Mouse (Mus musculus) c-Kit-negative CD71-positive TER-119-positive erythroid progenitor cells, embryonic 14.5 days (primary cell): Measurements from ENCODE around the gene Chn2.

ENCODE experiments used
- DNase-seq: peaks from one replicate; pipeline ENCODE4 v3.0.0-alpha.2; 2013; ENCODE audit warnings: low read depth, low spot score

The Chn2 gene

DNA sequence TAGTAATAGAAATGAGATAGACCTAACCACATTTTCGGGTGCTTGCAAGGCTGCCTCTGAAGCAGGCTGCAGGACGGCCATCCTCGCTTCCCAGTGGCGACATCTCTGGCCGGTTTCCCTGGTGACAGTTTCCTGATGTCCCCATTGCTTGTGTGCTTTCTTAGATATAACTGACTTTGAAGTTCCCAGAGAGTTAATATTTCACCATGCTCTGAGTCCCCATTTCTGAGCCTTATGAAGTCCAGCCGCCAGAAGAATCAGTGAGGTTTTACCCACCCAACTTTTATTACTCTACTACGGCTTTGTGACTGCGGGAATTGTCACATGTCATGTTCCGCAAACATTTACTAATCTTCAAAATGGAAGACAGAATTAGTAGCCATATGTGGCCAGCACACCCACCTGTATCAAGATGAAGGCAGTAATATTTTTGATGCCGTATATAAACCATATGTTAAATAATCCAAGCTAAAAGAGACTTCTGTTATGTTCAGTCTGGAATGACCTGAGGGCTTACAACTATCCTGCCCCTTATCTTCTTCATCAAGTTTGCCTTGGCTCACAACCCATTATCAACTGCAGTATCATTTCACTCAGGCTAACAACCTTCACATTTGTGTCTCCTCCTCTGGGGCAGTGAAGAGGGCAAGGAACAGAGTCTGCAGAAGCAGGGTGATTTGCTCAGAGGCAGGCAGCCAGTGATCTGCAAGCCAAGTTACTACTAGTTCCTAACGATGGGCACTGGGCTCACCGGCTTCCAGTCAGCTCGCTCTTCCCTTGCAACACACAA lies 192.6 kb downstream of the Chn2 start:
- DNase-seq: no peak

DNA sequence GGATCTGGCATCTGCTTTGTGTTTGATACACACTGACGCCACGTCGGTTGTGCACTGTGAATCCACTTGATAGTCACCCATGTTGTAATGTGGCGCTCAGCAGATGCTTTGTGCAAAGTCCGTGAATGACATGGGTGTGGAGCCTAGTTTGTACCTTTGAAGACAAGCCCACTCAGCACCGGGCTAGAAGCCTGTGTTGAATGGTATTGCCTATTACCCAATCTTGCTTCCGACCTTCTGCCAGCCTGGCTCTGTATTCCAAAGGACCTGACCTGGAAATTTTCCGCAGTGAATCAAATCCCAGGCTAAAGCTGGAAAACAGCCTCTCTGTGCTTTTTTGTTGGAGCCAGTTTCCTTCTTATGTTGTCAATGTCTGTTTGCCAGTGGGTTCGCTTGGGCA lies 197.1 kb downstream of the Chn2 start:
- no peak for DNase-seq

DNA sequence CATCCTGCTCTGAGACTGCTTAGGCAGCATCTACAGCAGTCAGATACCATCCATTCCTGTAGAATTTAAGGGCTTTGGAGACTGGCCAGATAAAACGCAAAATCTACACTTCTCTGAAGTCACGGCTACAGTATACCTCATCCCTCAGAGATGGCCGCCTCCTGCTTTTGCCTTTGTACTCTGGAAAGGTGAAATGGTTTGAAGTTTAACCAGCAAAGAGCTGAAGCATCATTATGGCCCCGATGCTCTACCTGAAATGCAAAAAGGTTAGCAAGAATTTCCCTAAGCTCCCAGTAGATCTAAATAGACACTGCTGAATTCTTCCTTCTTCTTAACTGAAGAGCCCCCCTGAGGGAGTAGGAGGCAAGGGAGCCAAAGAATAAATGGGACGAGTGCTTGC lies 202.4 kb downstream of the Chn2 start:
- DNase-seq: no peak

DNA sequence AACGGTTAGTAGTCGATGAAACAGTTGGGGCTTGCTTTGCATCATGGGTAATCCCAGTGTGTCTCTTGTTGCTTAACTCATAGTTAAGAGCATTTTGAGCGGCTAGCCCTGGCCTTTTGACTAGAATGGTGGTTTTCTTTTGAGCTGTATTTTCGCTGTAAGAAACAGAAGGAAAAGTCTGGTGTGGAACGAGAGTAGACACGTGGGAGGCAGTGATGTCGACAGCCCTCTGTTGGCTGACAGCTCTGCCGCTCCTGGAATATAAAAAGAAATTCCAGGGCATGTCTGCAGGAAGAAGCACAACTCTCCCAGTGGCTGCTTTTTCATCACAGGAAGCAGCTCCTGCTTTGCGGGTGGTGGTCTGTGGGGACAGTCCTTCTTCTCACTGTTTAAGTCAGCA lies 202.9 kb downstream of the Chn2 start:
- DNase-seq: no peak

DNA sequence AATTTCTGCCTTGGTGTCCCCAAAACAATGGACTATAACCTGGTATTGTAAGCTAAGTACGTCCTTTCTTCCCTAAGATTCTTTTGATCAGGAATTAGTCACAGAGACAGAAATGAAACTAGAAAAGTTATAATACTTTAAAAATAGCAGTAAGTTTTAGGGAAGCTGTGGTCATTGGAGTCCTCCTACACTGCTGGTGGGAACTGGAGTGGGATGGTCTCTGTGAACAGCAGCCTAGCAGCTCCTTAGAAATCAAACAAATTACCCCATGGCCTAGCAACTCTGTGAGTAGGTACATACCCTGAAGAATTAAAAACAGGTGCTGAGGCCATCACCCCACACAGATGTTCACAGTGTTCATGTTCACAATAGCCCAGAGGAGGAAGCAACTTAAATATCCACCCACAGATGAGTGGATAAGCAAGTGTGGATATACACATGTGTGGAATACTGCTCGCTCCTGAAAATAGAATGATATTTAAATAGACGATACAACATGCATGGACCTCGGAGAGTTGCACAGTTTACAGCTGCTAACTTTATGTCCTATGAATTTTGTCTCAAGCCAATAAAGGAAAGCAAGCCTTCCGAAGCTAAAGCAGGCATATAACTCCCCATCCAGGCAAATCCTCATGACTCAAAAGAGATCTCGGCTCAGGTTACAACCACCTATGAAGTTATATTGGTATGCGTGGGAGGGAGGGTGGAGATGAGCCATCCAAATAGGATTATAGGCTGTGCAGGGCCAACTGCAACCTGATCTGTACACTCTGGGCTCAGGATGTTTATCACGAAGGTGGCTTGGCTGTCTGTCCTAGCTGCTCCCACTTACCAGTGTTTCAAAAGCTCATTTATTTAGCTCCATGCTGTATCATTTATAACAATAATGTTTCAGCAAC lies 209.2 kb downstream of the Chn2 start:
- DNase-seq: no peak

DNA sequence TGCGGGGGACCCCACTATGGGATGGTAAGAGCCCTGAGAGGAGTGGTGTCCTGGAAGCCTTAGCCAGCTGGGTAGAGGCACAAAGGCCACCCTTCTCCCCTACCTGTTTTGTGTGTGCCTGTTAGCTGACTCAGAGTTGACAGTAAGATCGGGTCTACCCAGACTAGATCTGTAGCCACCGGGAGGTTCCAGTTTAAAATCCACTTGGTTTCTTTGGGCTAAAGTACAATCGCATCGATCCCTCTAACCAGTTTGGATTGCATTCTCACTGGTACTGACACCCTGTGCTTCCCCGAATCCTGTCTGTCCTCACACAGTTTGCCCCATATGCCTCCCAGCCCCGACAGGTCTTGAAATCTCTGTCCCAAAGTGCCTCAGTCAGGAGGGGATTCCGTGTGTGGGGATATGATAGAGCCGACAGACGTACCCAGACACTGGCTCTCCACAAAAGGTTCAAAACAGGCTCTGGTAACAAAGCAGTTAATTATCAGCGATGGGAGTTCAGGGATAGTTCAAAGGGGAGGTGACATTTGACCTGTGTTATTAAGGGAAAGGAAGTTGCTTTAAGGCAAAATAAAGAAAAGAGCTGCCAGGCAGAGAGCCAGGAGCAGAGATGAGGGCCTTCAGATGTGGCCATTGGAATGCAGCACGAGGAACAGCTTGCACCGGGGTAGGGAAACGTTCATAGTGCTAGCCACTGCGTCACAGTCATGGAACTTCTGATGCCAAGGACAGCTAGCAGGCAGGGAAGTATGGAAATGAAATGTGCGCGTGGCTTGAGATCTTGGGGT lies 212.2 kb downstream of the Chn2 start:
- DNase-seq: no peak

DNA sequence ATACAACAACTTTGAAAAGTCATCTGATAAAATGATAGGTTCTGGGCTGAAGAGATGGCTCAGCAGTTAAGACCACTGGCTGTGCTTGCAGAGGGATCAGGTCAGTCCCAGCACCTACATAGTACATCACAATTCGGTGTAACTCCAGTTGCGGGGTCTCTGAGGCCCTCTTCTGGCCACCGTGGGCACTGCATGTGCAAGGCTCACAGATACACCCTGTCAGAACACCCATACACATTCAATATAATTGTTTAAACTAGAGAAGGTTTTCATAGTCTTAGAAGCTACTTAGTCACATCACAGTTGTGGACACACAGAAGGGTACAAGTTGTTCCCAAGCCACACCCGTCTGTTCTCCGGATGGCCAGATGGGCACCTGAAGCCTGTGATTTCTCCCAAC lies 213.9 kb downstream of the Chn2 start:
- no peak for DNase-seq

DNA sequence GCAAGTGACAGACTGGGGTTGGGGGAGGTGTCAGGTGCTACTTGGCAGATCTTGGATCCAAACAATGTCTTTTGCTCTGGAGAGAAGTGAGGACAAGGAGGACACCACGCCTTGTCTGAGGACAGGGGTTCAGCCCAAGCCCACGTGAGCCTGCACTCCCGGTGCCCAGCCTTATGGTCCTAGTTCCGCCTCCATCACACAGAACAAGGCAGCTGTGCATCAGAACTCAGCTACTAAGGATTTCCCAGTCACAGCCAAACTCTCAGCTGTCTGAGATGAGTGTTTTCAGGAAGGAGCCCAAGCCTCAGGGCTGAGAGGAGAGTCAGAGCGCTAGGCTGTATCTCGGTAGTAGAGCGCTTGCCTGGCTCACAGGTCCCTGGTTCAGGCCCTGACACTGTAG lies 214.5 kb downstream of the Chn2 start:
- DNase-seq: no peak

DNA sequence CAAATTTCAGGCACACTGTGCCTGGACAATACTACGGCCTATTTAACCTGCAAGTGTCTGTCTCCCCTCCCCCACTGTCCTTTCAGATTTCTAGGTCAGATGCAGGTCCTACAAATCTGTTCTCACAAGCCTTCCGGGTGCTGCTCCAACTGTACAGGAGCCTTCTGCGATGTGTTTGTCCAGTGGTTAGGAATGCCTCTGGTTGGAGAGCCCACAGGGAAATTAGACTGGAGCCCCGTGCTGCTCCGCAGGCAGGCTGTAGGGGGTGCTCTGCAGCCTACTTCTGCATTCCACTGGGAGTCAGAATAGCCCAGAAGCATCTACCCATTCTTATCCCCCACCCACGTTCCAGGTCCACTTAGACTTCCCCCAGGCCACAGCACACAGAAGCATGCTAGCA lies 215.4 kb downstream of the Chn2 start:
- DNase-seq: no peak

DNA sequence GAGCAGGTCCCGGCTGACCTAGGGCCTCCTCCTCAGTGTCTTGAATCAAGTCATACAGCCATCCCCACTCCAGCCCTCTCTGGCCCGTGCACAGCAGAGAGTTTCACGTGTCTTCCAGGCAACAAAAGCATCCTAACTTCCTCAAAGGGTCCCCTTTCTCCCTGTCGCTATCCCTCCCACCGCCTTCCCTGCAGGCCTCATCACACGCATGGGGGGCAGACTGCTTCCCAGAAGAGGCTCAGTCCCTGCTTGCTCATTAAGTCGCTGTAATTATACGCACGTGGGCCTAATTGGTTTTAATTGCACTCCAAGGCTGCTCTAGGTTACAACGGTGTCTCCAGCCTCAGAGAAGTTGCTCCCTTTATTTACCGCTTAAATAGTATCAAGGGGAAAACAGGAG lies 216.0 kb downstream of the Chn2 start:
- DNase-seq: no peak

DNA sequence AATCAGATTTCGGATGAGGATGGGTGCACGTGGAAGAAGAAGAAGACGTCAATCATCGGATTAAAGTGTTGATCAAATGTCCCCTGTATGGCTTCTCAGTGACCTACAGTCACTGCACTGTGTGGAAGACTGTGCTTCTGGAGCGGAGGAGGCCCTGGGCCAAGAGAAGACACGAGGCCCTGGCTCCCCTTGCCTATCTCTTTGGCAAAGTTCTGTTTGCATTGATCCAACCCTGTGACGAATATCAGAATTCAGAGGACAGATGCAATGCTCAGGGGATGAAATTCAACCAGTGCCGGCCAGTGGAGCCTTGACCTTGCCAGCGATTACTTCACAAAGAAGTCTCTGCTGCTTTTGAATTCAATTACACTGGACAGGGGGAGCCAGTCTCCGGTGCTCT lies 217.0 kb downstream of the Chn2 start:
- DNase-seq: no peak

DNA sequence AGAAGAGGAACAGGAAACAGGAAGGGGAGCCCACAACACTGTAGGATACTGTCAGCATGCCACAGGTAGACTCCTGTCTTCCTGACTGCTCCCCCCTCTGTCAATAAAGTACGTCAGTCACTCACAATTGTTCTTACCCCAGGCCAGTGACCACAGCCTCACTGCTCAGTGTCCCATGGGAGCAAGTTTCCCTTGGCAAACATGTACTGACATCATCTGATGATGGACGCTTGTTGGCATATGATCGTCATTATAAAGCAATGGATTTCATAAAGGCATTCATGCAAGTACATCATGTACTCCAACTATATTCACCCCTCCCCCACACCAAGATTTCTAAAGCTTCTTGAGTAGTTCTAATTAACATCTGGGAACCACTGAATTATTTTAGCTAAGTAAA lies 218.2 kb downstream of the Chn2 start:
- no peak for DNase-seq

DNA sequence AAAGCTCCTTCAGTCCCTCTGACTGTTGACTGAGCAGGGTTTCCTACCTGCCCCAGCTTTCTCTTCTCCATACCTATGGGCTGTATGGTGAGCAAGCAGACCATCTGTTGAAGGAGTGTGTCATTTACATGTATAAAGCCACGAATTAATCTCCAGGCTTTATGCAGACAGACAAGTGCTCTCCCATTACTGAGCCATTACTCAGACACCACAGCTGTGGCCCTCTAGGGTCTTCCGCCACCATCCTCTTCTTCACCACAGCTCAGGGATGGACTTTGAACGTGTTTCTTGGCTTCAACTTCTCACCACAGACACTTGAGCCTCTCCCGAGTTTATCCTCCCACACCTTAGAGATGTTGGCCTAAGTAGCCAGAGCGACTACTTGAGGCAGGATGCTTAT lies 219.1 kb downstream of the Chn2 start:
- DNase-seq: no peak

DNA sequence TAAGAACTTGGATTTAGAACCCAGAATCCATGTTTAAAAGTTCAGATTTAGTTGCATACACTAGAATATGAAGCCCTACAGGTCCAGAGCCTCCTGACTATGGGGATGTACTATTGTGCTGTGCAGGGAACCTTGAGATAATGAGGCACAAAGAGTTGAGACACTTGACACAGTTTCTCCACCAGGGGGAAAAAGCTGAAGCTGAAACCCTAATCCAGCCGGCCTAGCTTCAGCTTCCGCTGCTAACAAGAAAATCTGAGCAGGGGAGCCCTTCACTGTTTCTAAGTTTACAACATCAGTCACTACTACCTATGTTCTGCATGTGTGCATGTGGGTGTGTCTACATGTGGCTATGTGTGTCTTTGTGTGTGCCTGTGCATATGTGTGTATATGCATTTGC lies 223.4 kb downstream of the Chn2 start:
- no peak for DNase-seq

DNA sequence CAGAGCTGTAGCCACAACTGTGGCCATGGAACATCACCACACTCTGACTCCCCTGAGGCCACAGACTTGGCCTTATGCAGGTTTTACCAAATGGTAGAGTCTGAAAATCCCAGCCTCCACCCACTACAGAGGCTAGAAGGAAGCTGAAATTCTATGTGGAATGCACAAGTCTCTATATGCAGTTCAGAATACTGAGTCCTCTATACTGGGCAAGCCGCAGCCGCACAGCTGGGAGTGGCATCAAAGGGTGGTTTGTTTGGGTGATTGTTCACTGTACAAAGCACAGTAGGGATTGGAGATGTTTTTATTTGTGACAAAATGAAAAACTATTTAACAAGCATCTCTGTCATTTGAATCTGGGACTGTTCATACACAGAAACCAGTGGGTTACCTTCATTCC lies 224.5 kb downstream of the Chn2 start:
- no peak for DNase-seq

DNA sequence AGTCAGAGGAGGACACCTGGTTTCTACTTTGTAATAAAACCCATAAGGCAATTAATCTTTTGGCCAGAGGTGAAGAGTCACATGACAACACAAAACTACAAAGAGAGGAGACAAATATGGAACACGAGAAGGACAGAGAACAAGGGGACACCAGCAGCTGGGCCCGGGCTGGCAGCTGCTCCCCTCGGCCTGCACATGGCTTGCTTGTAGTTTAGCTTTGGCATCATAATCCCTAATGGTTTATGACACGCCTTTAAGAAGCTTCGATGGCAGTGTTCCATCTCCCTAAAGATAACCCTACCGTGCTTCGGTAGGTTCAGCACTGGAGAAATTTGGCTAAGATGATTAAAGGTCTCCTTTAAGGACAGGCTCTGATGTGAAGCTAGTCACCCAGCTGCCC lies 225.2 kb downstream of the Chn2 start:
- no peak for DNase-seq

DNA sequence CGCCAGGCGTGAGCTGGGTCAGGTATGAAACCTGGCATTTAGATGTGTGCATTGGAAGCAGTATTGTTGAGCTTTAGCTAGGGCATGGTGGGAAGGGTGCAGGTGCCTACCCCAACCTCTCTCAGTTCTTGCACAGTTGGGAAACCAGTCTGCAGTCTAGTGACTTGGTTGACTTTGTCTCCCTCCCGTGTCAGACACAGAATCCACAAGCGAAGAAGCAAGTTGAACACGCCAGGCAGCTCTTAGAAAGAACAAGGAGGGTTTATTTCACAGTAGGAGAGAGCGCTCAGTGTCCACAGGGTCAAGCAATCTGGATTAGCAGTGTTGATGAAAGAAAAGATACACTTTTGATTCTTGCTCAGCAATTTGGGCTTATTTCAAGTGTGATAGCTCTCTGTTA lies 226.0 kb downstream of the Chn2 start:
- DNase-seq: no peak

DNA sequence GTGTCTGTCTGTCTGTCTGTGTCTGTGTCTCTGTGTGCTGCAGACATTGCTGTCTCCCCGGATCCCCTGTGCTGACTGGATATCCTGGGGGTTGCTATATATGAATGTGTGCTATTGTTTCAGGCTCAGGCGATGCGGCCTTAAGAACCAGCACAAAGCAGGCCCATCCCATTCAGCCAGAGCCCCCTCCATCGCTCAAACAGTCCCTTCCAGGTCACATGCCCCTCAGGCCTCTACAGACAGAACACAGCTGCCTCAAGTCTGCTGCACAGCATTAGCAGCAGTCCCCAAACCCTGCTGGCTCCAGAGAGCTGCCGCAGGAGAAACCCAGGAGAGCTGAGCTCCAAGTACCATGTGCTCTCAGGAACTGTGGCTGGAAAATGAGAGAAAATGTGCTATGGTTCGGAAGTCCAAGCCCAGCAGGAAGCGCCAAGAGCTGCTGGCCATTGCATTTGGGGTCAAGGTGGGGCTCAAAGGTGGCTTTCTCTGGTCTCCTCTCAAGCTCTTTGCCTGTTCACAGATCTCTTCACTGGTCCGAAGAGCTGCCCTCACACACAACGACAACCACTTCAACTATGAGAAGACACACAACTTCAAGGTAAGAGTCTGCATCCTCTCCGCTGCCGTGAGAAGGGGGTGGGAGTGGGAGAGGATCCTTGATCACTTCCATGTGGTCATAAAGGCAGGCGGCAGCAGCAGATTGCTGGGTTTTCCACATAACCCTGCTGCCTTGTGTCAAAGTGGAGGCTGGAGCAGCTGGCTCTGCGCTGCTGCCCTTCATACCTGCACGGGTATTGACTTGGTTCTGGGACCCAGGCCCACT lies 233.4 kb downstream of the Chn2 start:
- DNase-seq: no peak

DNA sequence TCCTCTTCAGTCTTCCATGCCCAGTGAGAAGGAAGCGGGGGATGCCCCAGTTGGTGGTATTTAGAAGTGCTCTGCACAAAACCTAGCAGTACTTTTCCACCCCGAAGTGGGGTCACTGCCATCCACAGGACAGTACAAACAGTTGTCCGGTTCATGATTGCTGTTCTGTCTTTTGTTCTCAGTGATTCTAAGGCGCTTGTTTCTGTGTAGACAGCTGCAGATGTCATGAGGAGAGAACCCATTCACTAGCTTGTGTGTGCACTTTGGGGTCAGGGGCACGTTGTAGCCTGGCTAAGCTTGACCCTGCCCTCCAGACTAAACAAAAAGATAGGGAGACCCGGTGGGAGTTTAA lies 234.0 kb downstream of the Chn2 start:
- no peak for DNase-seq

DNA sequence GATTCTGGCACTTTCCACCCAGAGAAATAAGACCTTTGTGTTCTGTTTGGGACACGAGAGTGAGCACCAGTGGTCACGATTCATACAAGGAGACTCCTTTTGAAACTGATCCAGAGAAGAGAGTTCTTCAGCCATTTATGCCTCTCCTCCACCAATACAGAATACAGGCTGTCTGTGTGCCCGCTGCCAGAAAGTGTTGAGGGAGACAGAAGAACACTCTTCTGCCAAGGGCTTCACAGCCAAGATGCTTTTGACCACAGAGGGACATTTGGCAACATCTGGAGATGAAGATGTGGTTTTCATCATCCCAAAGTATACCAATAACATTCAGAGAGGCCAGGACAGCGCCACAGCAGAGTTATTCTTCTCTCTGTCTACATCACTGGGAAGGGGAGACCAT lies 237.9 kb downstream of the Chn2 start:
- DNase-seq: no peak

DNA sequence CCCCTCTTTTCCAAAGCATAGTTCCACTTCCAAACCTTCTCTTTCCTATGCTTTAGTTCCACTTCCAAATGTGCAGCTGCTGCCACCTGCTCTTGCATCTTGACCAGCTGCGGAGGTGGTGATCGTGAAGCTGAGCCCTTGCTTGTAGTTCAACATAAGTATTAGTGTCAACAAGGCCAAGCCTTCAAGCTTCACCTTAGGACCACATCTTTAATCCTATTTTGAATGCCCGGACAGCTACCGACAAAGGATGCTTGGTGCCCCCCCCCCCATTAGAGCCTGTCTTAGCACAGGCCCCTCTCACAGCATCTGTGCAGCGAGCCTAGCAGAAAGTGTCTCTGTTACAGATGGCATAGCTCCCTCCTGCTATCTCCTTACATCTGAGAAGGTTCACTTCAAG lies 238.5 kb downstream of the Chn2 start:
- DNase-seq: no peak

DNA sequence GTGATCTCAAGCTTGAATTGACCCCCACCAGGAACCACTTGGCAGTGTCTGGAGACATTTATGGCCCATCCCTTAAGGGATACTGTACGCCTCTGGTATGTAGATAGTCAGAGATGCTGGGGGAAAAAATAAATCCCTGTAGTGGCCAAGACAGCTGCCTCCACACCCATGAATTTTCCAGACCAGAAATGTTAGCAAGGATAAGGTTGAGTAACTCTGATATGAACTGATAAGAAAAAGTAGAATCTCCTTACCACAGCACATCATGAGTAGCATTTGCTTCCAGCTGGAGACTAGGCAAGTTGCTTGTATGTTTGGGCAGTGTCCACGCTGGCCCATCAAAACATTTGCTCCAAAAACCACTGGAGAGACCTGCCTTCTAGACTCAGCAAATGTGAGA lies 239.3 kb downstream of the Chn2 start:
- no peak for DNase-seq
